Mouse (Mus musculus) effector memory CD4-positive, alpha-beta T cell, adult 5 months (primary cell): ENCODE results near the gene Pjvk. TPM values are rescaled to one million over a fixed set of nuclear protein-coding genes. Genes with fewer than 3 reads are reported as not detected.

ENCODE experiments used
- polyA plus RNA-seq: library from polyadenylated mRNA; unstranded; fragments of 100-300 nt; shearing (Covaris generic); gene quantifications from one replicate; pipeline ENCODE4 v1.2.1, GENCODE M21; 2017

Pjvk gene
- not detected for polyA plus RNA-seq

GRCm38 (mm10) chr2:76647883-76648570 lies at the start of gene Pjvk, which contains the start of gene Prkra:
Gene Pjvk (plus strand): TSS chr2:76648476.
Gene Prkra (minus strand): TSS chr2:76648015.

GRCm38 (mm10) chr2:76672966-76673392 lies 24.7 kb downstream of the Pjvk start, which contains the start of gene Fkbp7:
Gene Fkbp7 (minus strand): TSS chr2:76673116.

GRCm38 (mm10) chr2:76674725-76675427 lies 26.6 kb downstream of the Pjvk start, which contains the start of gene Plekha3:
Gene Plekha3 (plus strand): TSS chr2:76675281.

Other genes with a start within 250 kb of the Pjvk start
- gene Osbpl6, start 242.0 kb upstream of the Pjvk start, polyA plus RNA-seq, result not detected
- 3.9 TPM for gene Prkra, start 461 bp upstream of the Pjvk start, polyA plus RNA-seq
- 1.5 TPM for gene Fkbp7, start 24.6 kb downstream of the Pjvk start, polyA plus RNA-seq
- 56.4 TPM for gene Plekha3, start 26.8 kb downstream of the Pjvk start, polyA plus RNA-seq